Mouse (Mus musculus): ENCODE measurements around the gene Hcls1. TPM values are rescaled to one million over a fixed set of nuclear protein-coding genes. Genes with fewer than 3 reads are reported as not detected.

Gene Hcls1
- total RNA-seq, 2 experiments from 2014 or later: 4.5 to 4.7 TPM

DNA sequence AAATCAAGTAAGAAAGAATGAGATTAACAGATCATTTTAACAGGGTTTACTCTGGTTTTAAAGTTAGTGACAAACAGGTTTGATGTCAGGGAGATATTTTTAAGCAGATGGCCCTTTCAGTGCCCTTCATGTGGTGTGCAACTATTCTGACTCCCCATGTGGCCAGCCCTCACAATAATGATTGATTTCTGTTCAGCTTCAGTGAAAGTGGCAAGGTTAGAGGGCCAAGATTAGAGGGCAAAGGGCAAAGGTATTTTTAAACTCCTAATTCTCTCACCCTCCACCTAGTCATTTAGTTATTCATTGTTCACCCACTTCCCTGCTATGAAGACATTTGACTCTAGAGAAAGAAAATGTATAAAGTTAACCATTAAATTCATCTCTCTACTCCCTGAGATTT, 53.3 kb downstream of the Hcls1 start:
- DNase-seq (ENCODE audit: low spot score in 2 of 2): no peak

DNA sequence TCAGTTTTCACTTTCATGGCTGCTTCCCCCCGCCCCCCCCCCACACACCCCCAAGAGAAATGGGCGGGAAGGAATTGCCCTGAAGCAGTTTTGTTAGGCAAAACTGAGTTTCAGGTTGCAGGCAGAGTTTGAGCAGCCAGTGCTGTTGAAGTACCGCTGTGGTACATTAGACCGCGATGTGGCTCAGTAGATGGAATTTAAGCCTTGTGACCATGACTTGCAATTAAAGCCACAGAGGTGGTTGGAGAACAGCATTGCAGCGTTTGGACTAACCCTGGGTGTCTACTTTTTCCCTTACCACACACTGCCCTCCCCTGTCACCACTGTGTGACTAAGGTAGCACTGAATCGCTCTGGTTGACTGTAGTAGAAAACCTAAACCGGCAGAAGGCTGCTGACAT, 54.7 kb downstream of the Hcls1 start:
- no peak for DNase-seq (ENCODE audit: low spot score in 2 of 2)

DNA sequence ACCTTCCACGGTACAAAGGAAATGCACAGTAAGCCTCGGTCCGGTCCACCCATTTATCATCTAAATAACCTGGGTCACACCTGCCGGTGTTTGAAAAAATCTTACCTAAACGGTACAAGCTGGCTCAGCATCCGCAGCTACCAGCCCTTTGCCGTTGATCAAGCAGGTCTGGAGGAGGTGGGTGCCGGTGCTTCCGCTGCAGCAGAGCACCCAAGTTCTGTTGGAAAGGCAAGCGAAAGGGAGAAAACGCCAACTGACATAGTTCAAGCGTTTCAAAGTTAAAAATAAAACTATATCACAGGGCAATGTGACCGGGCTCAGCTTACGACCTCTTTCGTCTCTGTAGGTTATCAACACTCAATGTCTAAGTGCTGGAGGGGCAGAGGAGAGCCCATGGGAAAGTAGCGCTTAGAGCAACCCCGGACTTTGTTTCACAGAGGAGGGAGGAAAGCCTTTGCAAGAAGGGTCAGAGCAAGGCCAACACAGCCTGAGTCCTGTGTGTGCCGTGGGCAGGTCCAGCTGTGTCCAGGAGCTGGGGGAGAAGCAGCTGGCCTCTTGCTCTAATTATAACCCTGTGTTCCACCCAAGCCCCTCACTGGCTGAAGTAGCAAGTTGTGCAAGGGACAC, 55.3 kb downstream of the Hcls1 start, which contains the start of gene Fbxo40:
Fbxo40 (minus strand) TSS at position 469 of the 627 bp plus-strand sequence.
- no peak for DNase-seq (ENCODE audit: low spot score in 2 of 2)

DNA sequence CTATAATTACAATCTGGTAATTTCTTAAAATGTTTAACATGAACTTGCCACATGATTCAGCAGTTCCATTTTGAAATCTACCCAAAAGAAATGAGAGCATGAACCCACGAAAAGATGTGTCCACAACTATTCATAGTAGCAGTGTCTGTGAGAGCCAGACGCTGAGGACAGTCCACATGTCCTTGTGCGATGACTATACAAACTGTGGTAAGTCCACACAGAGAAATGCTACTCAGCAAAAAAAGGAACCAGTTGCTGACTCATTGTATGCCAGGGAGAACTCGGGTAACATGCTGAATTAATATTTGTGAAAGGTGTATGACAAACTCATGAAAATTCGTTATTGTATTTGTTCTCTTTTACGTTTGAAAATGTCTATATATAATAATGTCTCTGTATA, 62.9 kb downstream of the Hcls1 start:
- no peak for DNase-seq (ENCODE audit: low spot score in 2 of 2)

DNA sequence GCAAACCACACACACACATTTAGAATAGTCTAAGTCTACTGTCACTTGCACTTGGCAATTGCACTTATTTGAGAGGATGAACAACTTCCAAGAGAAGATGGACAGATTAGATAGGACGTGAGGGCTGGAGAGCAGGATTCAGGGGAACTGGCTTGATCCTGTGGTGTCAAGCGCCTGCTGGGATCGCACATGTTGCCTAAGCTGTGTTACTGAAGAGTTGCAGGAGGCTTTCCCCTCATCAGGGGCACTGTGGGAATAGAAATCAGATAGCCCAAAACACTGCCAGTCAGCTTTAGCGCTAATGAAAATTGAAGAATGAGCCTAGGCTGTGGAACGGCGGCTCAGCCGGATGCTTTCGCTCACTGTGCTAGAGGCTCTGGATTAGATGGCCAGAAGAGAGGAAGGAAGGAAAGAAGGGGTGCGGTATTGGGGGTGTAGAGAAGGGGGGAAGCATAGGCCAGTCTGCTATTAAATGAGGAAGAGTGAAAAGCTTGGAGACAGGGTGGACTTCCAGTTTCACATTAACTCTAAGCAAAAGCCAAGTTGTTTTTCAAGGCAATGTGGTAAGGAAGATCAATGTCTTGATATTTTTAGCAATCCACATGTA, 64.7 kb downstream of the Hcls1 start:
- no peak for DNase-seq (ENCODE audit: low spot score in 2 of 2)

DNA sequence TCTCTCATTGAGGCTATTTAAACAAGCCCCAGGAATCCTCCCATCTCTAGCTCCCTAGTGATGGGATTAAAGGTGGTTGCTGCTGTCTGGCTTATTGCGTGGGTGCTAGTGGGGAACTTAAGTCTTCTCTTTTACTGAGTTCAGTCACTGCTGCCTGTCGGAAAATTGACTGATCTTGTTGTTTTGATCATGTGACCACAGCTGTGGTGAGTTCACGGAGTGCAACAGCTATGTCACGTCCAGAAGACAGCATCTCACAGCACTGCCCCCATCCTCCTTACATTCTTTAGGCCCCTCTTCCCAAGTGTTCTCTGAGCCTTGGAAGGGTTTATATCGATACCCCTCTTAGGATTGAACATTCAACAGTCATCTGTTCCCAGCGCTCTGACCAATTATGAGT, 74.5 kb downstream of the Hcls1 start:
- DNase-seq (ENCODE audit: low spot score in 2 of 2): no peak

DNA sequence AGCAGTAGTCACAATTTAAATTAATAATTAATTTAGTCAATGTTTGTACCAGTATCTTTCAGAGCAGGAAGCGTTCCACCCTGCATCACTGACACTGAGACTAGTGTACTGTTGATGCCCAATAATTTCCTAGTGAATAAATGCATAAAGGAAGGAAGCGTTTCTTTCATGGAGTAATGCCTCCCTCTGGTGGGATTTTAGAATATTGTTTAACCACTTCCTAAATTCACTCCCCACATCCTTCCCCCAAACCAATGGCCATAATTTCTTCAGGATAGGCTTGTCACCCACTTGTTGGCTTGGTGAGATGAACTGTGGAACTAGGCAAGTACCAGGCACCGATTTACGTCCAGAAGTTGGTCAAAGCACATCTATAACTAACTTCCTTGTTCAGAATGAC, 75.6 kb downstream of the Hcls1 start:
- peak; percentile 20 to 21 for DNase-seq (ENCODE audit: low spot score in 2 of 2)

DNA sequence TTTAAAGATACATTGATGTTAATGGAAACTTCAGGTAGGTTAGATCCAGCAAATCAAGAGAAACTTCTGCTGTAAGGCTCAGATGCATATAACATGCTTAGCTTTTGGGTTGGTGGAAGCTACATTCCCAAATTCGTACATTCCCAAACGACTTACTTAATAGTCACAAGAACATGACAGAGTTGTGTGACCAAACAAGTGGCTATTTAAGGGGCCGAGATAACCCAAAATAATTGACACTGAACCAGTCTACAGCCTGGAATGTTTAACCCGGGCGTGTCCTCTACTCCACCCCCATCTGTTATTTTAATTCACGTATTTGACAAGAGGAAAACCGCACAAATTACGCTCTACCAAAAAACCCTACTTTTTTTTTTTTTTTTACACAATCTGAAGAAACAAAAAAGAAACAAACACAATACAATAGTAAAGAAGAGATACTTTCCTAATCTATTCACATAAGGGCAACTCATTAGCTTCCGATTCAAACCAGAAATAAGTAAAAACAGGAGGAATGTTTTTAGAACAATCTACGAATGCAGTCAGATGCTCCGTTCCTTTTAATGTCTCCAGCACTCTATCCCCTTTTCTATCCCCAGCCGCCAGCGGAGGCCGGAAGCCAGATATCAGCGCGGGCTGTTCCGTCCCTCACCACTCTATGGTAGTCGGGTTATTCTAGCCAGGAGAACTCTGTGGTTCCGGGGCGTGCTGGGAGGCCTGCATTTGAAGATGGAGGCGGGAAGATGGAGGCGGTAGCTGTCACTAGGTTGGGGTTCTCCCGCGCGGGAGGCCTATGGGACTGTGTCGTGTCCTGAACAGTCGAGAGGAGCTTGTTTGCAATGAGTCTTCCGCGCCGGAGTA, 76.5 kb downstream of the Hcls1 start, which contains the start of gene Polq:
Polq (plus strand) TSS at position 726 of the 861 bp plus-strand sequence.
- DNase-seq (ENCODE audit: low spot score in 2 of 2): peak; percentile 92 to 94

DNA sequence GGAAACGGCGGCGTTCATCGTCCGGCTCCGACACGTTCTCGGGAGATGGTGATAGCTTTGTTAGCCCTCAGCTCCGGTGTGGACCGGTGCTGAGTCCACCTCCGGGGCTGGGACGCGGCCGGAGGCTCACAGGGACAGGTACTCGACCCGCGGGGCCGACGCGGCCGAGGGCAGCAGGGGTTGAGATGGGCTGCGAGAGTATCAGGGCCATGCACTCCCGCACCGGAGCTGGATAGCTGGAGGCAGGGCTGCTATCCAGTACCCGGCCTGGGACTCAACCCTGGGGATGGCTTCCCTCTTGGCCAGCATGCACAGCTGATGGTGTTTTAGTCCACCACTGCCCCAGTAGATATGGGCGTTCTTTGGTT, 77.1 kb downstream of the Hcls1 start:
- no peak for DNase-seq (ENCODE audit: low spot score in 2 of 2)

DNA sequence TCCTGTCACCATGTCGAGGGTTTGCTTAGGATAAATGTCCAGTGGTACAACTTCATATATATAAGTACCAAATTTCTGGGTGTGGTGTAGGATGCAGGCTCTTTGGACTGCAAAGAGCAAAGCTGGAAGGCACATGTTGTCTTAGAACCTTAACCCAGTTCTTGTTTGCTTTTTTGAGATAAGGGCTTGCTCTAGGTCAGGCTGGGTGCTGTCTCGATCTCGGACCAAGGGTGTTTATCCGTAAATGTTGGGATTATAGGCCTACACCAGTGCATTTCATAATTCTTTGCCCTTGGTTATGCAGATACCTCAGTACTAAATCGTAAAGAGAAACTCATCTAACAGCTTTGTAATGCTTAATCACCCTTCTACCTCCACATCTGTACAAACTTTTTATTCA, 77.6 kb downstream of the Hcls1 start:
- DNase-seq (ENCODE audit: low spot score in 2 of 2): no peak

Other genes with a start within 250 kb of the Hcls1 start
- gene Ildr1, start 241.0 kb upstream of the Hcls1 start, total RNA-seq (2021): under 1 TPM; 0.12 to 0.40 TPM
- gene Slc15a2, start 150.0 kb upstream of the Hcls1 start, total RNA-seq (2021): 10 to 100 TPM; 32.4 to 33.6 TPM
- 10 to 100 TPM; 47.8 to 47.9 TPM for gene Iqcb1, start 106.6 kb upstream of the Hcls1 start, total RNA-seq (2021)
- 1 to 10 TPM in 1 of 2 experiments, under 1 TPM in 1; 0.94 to 1.7 TPM for gene Eaf2, start 60.0 kb upstream of the Hcls1 start, total RNA-seq (2021)
- 10 to 100 TPM; 79.6 to 84.8 TPM for gene Golgb1, start 59.8 kb upstream of the Hcls1 start, total RNA-seq (2021)
- gene Fbxo40, start 55.5 kb downstream of the Hcls1 start, total RNA-seq (2021): under 1 TPM in 1 of 2 experiments, not detected in 1; 0.73 TPM
- gene Polq, start 76.8 kb downstream of the Hcls1 start, total RNA-seq (2021): 1 to 10 TPM; 1.1 to 1.2 TPM

Data from left cerebral cortex, adult 18-20 months (tissue).